Mouse (Mus musculus) hindbrain, embryonic 12.5 days (tissue): ENCODE measurements around the gene Amigo2. TPM values are rescaled to one million over a fixed set of nuclear protein-coding genes. Genes with fewer than 3 reads are reported as not detected.
A peak's percentile ranks its signal among the peaks of the same experiment; 100 is the strongest.

Source experiments
- ATAC-seq: fragments of 200-750 bp; cut with Nextera tagmentation; 2 replicates; pipeline ENCODE4 v1.8.0; 2017; ENCODE audit warnings: moderate TSS enrichment; ENCODE audit not compliant: low FRiP score
- H3K27ac ChIP-seq: fragments of 300-500 bp; sonication (generic); 2 replicates; pipeline ENCODE4 v1.5.1; 2016; ENCODE audit warnings: mild to moderate bottlenecking
- H3K27me3 ChIP-seq: fragments of 300-500 bp; sonication (generic); 2 replicates; pipeline ENCODE4 v1.6.1; 2016; ENCODE audit warnings: mild to moderate bottlenecking
- H3K36me3 ChIP-seq: fragments of 300-500 bp; sonication (generic); 2 replicates; pipeline ENCODE4 v1.6.1; 2016; ENCODE audit warnings: mild to moderate bottlenecking
- H3K4me1 ChIP-seq: fragments of 300-500 bp; sonication (generic); 2 replicates; pipeline ENCODE4 v1.6.1; 2016
- H3K4me2 ChIP-seq: fragments of 300-500 bp; sonication (generic); replicated peaks from 2 replicates; pipeline ENCODE4 v1.6.1; 2016; ENCODE audit warnings: mild to moderate bottlenecking
- H3K4me3 ChIP-seq: fragments of 300-500 bp; sonication (generic); 2 replicates; pipeline ENCODE4 v1.5.1; 2016; ENCODE audit warnings: mild to moderate bottlenecking
- H3K9ac ChIP-seq: fragments of 300-500 bp; sonication (generic); 2 replicates; pipeline ENCODE4 v1.6.1; 2016; ENCODE audit warnings: mild to moderate bottlenecking, moderate library complexity
- H3K9me3 ChIP-seq: fragments of 300-500 bp; sonication (generic); replicated peaks from 2 replicates; pipeline ENCODE4 v1.6.1; 2016; ENCODE audit warnings: mild to moderate bottlenecking
- WGBS: fragments of 180-500 bp; shearing (Covaris S2); methylation state at CpG from one replicate; pipeline ENCODE4 v1.1.7; 2016; 5-methylcytosine and 5-hydroxymethylcytosine counted together
- polyA plus RNA-seq: library from polyadenylated mRNA; unstranded; fragments of >200 nt; fragmentation: Nextera tagmentation; extraction: Ambion mirVana; gene quantifications from 2 replicates; pipeline ENCODE4 v1.2.1, GENCODE M21; 2016

The Amigo2 gene
- polyA plus RNA-seq, result 8.0 and 9.1 TPM in 2 replicates

DNA sequence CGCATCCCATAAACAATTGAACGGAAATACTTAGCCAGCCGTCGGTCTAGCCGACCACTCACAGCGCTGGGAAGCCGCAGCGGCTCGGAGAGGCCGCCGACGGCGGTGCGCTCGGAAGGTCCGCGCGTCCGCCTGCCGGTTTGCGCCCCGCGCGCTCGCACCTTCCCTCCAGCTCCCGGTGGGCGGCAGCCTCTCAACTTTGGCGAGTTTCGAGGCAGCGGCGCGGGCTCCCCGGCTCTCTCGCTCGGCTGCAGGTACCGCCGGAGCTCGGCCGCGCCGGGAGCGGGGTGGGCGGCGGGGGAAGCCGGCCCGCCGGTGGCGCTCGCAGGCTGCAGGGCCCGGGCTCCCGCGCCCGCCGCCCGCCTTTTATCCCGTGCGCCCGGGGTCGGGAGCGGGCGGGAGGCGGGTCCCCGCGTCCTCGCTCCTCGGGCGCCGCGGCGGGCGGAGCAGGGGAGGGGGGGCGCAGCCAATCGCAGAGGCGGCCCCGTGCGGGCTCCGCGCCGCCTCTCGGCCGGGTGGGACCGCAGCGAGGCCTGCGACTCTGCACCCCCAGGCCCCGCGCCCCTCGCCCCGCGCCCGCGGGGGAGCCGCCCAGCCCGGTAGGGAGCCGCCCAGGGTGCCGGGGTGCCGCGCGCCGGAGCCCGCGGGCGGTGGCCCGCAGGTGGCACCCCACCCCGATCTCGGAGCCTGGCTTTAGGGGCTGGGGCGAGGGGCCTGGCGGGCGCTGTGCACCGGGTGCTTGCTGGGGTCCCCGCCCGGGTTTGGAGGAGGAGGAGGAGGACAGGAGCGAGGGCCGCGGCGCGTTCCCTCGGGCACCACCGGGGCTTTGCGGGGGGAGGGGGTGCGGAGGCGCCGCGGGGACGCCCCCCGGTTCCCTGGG is at the start of gene Amigo2, which contains the start of gene Pced1b:
Gene Amigo2, minus strand, starts transcription at position 377 of the 880 bp plus-strand sequence.
Gene Pced1b, plus strand, starts transcription at position 197 of the 880 bp plus-strand sequence.
- peak; percentile 93 for ATAC-seq
- peaks cover 12% of the 10 kb centered on the region for H3K4me1 ChIP-seq
- peak within 1 kb of the TSS; percentile 84 for H3K4me2 ChIP-seq
- 0 out of 2 replicates have a peak, but pooled peaks cover 3% of the 10 kb centered on the region for H3K36me3 ChIP-seq
- peak within 1 kb of the TSS; percentile 88 for H3K4me3 ChIP-seq
- peaks cover 13% of the 10 kb centered on the region; the same call in 1 of the 2 replicates for H3K27me3 ChIP-seq
- no peaks in the 10 kb centered on the region for H3K9me3 ChIP-seq
- peak within 1 kb of the TSS; percentile 88 for H3K27ac ChIP-seq
- WGBS, result under 1% methylated on average over 108 of the region's 125 CpGs
- peak within 1 kb of the TSS; percentile 94 for H3K9ac ChIP-seq

GRCm38 (mm10) chr15:97291291-97292050 is 44.4 kb upstream of the Amigo2 start:
- WGBS, result 84% methylated on average over 21 of the region's 21 CpGs
- H3K4me3 ChIP-seq, result no peak overlapping the region
- no peak for ATAC-seq

DNA sequence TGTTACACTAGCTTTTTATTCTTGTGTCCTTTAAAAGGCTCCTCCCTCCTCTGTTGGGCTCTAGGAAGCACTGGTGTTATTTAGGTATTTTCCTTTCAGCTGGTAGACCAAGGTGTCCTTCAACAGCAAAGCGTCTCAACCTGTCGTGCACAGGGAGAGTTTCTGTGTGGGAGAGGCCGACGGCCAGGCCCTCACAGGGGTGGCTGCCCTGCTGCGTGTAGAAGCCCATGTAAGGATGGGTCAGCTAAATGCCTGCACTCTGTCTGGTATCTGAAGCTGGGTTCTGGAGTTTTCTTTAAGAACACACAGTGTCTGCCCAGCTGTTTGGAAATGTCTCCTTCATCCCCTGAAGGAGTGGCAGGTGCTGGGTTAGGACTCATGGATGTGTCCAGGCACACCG is 43.3 kb upstream of the Amigo2 start:
- Histone ChIP-seq H3K4me2 (no peak overlapping the region), H3K9ac (no peak overlapping the region), H3K27ac (no peak overlapping the region), H3K27me3 (no peaks in the 10 kb centered on the region), H3K4me3 (no peak overlapping the region), H3K4me1 (no peaks in the 10 kb centered on the region), H3K9me3 (no peaks in the 10 kb centered on the region), H3K36me3 (no peaks in the 10 kb centered on the region)
- 96% methylated on average over 6 of the region's 6 CpGs for WGBS
- no peak for ATAC-seq

More at GRCm38 (mm10) chr15:97291291-97292050, 44.4 kb upstream of the Amigo2 start:
- no peaks in the 10 kb centered on the region for H3K4me1 ChIP-seq
- H3K36me3 ChIP-seq, result no peaks in the 10 kb centered on the region
- no peaks in the 10 kb centered on the region for H3K27me3 ChIP-seq
- no peak overlapping the region for H3K4me2 ChIP-seq
- H3K9ac ChIP-seq, result no peak overlapping the region
- H3K9me3 ChIP-seq, result no peaks in the 10 kb centered on the region
- no peak overlapping the region for H3K27ac ChIP-seq

DNA sequence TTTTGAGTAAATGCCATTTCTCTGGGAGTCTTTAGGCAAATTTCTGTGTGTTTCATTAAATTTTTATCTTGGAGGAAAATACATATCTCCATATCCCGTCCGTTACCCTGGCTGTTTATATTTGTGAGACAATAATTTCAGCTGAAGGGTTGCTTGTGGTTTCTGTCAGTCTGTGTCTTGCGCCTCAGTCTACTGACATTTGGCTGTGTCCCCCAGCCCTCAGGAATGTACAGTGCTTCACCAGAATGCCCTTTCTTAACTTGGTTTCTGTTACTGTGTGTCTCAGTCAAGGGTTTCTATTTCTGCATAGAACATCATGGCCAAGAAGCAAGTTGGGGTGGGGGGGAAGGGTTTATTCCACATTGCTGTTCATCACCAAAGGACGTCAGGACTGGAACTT is 42.1 kb upstream of the Amigo2 start:
- 92% methylated on average over 4 of the region's 4 CpGs for WGBS
- Histone ChIP-seq H3K27ac (no peak overlapping the region), H3K27me3 (no peaks in the 10 kb centered on the region)

DNA sequence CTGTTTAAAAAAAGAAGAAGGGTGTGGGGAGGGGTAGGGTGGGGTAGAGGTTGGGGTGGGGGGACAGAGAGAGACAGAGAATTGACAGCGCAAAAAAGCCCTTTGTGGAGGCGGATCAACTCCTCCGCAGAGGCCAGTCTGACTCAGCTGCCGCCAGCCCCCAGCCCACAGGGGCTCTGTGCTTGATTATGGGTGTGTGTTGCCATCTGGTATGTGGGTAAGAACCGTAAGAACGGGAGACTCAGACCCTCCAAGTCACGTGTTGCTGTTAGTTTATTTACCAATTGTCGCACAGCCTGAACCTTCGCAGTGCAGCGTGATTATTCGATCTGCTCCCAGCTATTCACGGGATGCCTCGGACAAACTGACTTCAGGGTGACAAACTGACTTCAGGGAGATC is 41.6 kb upstream of the Amigo2 start:
- Histone ChIP-seq H3K4me2 (no peak overlapping the region), H3K27ac (no peak overlapping the region), H3K4me1 (no peaks in the 10 kb centered on the region), H3K27me3 (no peaks in the 10 kb centered on the region), H3K9ac (no peak overlapping the region), H3K36me3 (no peaks in the 10 kb centered on the region), H3K4me3 (no peak overlapping the region), H3K9me3 (no peaks in the 10 kb centered on the region)
- ATAC-seq, result no peak
- 85% methylated on average over 13 of the region's 13 CpGs for WGBS

More for the DNA sequence above, 42.1 kb upstream of the Amigo2 start:
- Histone ChIP-seq H3K4me2 (no peak overlapping the region), H3K4me3 (no peak overlapping the region), H3K9ac (no peak overlapping the region), H3K36me3 (no peaks in the 10 kb centered on the region), H3K9me3 (no peaks in the 10 kb centered on the region), H3K4me1 (no peaks in the 10 kb centered on the region)
- no peak for ATAC-seq

- no peaks in the 10 kb centered on the region for H3K36me3 ChIP-seq
- WGBS, result 86% methylated on average over 5 of the region's 5 CpGs
- ATAC-seq, result no peak
- no peaks in the 10 kb centered on the region for H3K27me3 ChIP-seq
- no peak overlapping the region for H3K4me3 ChIP-seq
- H3K9ac ChIP-seq, result no peak overlapping the region
- no peaks in the 10 kb centered on the region for H3K9me3 ChIP-seq
- no peaks in the 10 kb centered on the region; the same call in 1 of the 2 replicates for H3K4me1 ChIP-seq
- H3K27ac ChIP-seq, result no peak overlapping the region
- no peak overlapping the region for H3K4me2 ChIP-seq
These were observed 40.5 kb upstream of the Amigo2 start for GRCm38 (mm10) chr15:97287436-97288143.

DNA sequence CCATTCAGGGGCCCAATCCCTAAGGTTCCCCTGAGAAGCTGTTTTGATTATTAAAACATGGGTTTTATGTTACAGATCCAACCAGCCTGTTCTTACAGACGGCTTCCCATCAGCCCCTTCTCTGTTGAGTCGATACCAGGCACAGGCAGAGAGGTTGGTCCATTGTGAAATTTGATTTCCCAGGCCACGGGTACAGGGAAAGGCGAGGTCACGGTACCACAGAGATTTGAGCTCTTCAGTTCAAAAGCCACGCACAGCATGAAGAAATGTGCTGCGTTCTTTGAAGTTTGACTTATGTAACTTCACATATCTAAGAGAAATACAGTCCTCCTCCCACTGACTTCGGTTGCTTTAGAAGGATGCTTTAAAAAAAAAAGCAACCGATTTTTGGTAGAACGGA is 39.6 kb upstream of the Amigo2 start:
- ATAC-seq, result no peak
- H3K4me1 ChIP-seq, result no peaks in the 10 kb centered on the region; the same call in 1 of the 2 replicates
- H3K4me3 ChIP-seq, result no peak overlapping the region
- no peak overlapping the region for H3K27ac ChIP-seq
- WGBS, result 68% methylated on average over 10 of the region's 10 CpGs
- H3K4me2 ChIP-seq, result no peak overlapping the region
- H3K36me3 ChIP-seq, result no peaks in the 10 kb centered on the region
- no peak overlapping the region for H3K9ac ChIP-seq
- no peaks in the 10 kb centered on the region for H3K9me3 ChIP-seq
- no peaks in the 10 kb centered on the region for H3K27me3 ChIP-seq

- H3K27me3 ChIP-seq, result no peaks in the 10 kb centered on the region
- WGBS, result 88% methylated on average over 10 of the region's 10 CpGs
- no peak for ATAC-seq
These were observed 38.7 kb upstream of the Amigo2 start for GRCm38 (mm10) chr15:97285665-97286212.

GRCm38 (mm10) chr15:97284201-97284600 is 37.1 kb upstream of the Amigo2 start:
- ATAC-seq, result no peak

More at GRCm38 (mm10) chr15:97285665-97286212, 38.7 kb upstream of the Amigo2 start:
- Histone ChIP-seq H3K9ac (no peak overlapping the region), H3K36me3 (no peaks in the 10 kb centered on the region), H3K9me3 (no peaks in the 10 kb centered on the region), H3K27ac (no peak overlapping the region), H3K4me2 (no peak overlapping the region), H3K4me1 (no peaks in the 10 kb centered on the region; the same call in 1 of the 2 replicates), H3K4me3 (no peak overlapping the region)

DNA sequence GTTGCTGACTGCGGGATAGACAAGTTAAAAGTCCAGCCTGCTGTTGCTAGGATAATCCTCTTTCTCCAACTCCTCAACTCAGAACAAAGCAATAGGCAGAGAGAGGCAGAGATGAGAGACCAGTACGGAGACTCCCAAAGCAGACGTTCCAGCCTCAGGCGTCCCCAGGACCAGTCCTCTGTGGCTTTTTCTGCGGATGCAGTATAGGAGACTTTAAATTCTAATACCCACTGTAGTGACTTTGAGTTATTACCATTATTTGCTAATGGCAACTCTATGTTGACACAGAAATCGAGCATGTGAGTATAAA is 35.4 kb upstream of the Amigo2 start:
- no peak overlapping the region for H3K4me2 ChIP-seq
- H3K4me3 ChIP-seq, result no peak overlapping the region
- H3K27ac ChIP-seq, result no peak overlapping the region
- no peaks in the 10 kb centered on the region for H3K27me3 ChIP-seq
- no peak for ATAC-seq
- WGBS, result 70% methylated on average over 6 of the region's 6 CpGs
- H3K9ac ChIP-seq, result no peak overlapping the region
- H3K9me3 ChIP-seq, result no peaks in the 10 kb centered on the region
- no peaks in the 10 kb centered on the region for H3K36me3 ChIP-seq
- H3K4me1 ChIP-seq, result peaks cover 1% of the 10 kb centered on the region

More at GRCm38 (mm10) chr15:97284201-97284600, 37.1 kb upstream of the Amigo2 start:
- Histone ChIP-seq H3K27me3 (no peaks in the 10 kb centered on the region), H3K4me2 (no peak overlapping the region), H3K4me1 (no peaks in the 10 kb centered on the region; the same call in 1 of the 2 replicates), H3K9ac (no peak overlapping the region), H3K4me3 (no peak overlapping the region), H3K27ac (no peak overlapping the region), H3K9me3 (no peaks in the 10 kb centered on the region), H3K36me3 (no peaks in the 10 kb centered on the region)
- 76% methylated on average over 5 of the region's 5 CpGs for WGBS

GRCm38 (mm10) chr15:97281712-97282571 is 34.9 kb upstream of the Amigo2 start:
- no peak overlapping the region for H3K4me2 ChIP-seq
- H3K9ac ChIP-seq, result no peak overlapping the region
- 0 out of 2 replicates have a peak, but pooled peaks have one; percentile 16 for ATAC-seq
- no peak overlapping the region for H3K4me3 ChIP-seq
- H3K4me1 ChIP-seq, result peaks cover 3% of the 10 kb centered on the region
- WGBS, result 75% methylated on average over 10 of the region's 10 CpGs
- H3K27me3 ChIP-seq, result no peaks in the 10 kb centered on the region
- H3K27ac ChIP-seq, result no peak overlapping the region
- H3K36me3 ChIP-seq, result no peaks in the 10 kb centered on the region
- no peaks in the 10 kb centered on the region for H3K9me3 ChIP-seq
